Mouse (Mus musculus) liver, embryonic 15.5 days (tissue): Measurements from ENCODE around the gene Slc25a28. TPM values are rescaled to one million over a fixed set of nuclear protein-coding genes. Genes with fewer than 3 reads are reported as not detected.

ENCODE experiments used
- ATAC-seq: fragments of 200-750 bp; cut with Nextera tagmentation; 2 replicates; pipeline ENCODE4 v1.8.0; 2017; ENCODE audit warnings: moderate number of reproducible peaks, mild to moderate bottlenecking, moderate library complexity; ENCODE audit not compliant: insufficient read depth
- H3K27ac ChIP-seq: fragments of 300-500 bp; sonication (generic); replicated peaks from 2 replicates; pipeline ENCODE4 v1.5.1; 2015; ENCODE audit warnings: mild to moderate bottlenecking, inconsistent platforms
- H3K27me3 ChIP-seq: fragments of 300-500 bp; sonication (generic); 2 replicates; pipeline ENCODE4 v1.6.1; 2015; ENCODE audit warnings: mild to moderate bottlenecking, inconsistent platforms
- H3K36me3 ChIP-seq: fragments of 300-500 bp; sonication (generic); replicated peaks from 2 replicates; pipeline ENCODE4 v1.6.1; 2015; ENCODE audit warnings: moderate library complexity, mild to moderate bottlenecking, inconsistent platforms
- H3K4me1 ChIP-seq: fragments of 300-500 bp; sonication (generic); replicated peaks from 2 replicates; pipeline ENCODE4 v1.6.1; 2015; ENCODE audit warnings: inconsistent platforms
- H3K4me2 ChIP-seq: fragments of 300-500 bp; sonication (generic); 2 replicates; pipeline ENCODE4 v1.6.1; 2015; ENCODE audit warnings: moderate library complexity, mild to moderate bottlenecking, inconsistent platforms
- H3K4me3 ChIP-seq: fragments of 300-500 bp; sonication (generic); replicated peaks from 2 replicates; pipeline ENCODE4 v1.5.1; 2015; ENCODE audit warnings: mild to moderate bottlenecking, inconsistent platforms
- H3K9ac ChIP-seq: fragments of 300-500 bp; sonication (generic); 2 replicates; pipeline ENCODE4 v1.6.1; 2015; ENCODE audit warnings: moderate library complexity, mild to moderate bottlenecking, inconsistent platforms
- H3K9me3 ChIP-seq: fragments of 300-500 bp; sonication (generic); replicated peaks from 2 replicates; pipeline ENCODE4 v1.6.1; 2016; ENCODE audit warnings: inconsistent platforms
- WGBS: fragments of 180-500 bp; shearing (Covaris S2); methylation state at CpG from one replicate; pipeline ENCODE4 v1.1.7; 2015; ENCODE audit warnings: mixed read lengths; ENCODE audit not compliant: insufficient replicate concordance; 5-methylcytosine and 5-hydroxymethylcytosine counted together
- polyA plus RNA-seq: library from polyadenylated mRNA; unstranded; fragments of >200 nt; fragmentation: Nextera tagmentation; extraction: Ambion mirVana; gene quantifications from 2 replicates; pipeline ENCODE4 v1.2.1, GENCODE M21; 2015

Slc25a28 gene
- polyA plus RNA-seq, 1 experiment from 2014 or later = 5.1 TPM

DNA sequence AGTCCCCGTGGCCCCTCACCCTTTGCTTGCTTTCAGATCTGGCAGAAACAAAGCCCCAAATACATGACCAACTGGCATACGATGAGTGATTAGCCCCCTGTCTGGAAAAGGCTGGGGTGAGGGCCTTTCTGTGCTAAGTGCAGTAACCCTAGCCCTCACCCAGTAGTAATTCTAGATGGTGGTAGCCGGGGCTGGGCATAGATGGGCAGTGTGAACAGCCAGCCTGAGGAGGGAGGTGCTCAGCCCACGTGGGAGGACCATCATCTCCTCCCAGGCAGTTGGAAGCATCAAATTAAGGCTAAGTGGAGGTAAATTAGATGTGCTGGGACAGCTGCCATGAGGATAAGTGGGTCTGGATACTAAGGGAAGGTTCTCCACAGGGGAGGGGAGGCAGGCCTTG, 45.6 kb downstream of the Slc25a28 start:
- H3K4me1 ChIP-seq = no peaks in the 10 kb centered on the region
- 44% methylated on average over 4 of the region's 4 CpGs for WGBS
- H3K4me2 ChIP-seq = no peak overlapping the region
- no peaks in the 10 kb centered on the region for H3K36me3 ChIP-seq
- no peak overlapping the region for H3K27ac ChIP-seq
- ATAC-seq = no peak
- peaks cover 33% of the 10 kb centered on the region for H3K27me3 ChIP-seq
- H3K9me3 ChIP-seq = no peaks in the 10 kb centered on the region
- no peak overlapping the region for H3K9ac ChIP-seq
- no peak overlapping the region for H3K4me3 ChIP-seq

DNA sequence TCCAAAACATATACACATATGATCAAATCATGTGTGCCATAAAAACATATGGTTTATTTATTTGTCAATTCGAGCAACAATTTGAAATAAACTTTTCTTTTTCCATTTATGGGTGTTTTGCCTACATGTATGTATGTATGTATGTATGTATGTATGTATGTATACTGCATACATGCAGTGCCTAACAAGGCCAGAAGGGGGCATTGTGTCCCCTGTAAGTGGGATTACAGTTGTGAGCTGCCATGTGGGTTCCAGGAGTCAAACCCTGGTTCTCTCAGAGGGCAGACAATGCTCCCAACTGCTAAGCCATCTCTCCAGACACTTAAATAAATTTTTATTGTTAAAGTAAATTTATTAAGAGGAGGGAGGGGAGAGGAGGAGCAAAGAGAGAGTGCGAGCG, 47.3 kb downstream of the Slc25a28 start:
- ATAC-seq = no peak
- WGBS = 68% methylated on average over 3 of the region's 3 CpGs
- Histone ChIP-seq H3K9me3 (no peaks in the 10 kb centered on the region), H3K36me3 (no peaks in the 10 kb centered on the region), H3K4me3 (no peak overlapping the region), H3K27ac (no peak overlapping the region), H3K4me2 (no peak overlapping the region), H3K27me3 (peaks cover 50% of the 10 kb centered on the region), H3K4me1 (no peaks in the 10 kb centered on the region), H3K9ac (no peak overlapping the region)

DNA sequence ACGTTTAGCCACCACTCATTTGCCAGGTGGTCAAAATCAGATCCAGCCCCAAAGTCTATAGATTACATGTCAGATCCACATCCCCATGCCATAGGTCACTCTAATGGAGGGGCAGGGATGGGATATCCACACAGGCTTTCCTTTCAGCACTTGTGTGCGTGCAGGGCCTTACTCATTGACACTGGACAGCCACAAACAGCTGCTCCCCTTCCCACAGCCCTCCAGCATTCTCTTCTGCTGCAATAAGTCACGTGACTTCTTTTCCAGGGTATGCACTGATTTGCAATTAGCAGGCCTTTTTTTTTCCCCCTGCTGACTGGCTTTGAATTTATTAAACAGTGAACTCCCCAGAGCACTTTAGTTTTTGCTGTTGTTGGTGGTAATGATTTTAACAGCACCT, 48.5 kb downstream of the Slc25a28 start:
- no peak overlapping the region for H3K4me2 ChIP-seq
- no peak overlapping the region for H3K9ac ChIP-seq
- no peak overlapping the region for H3K27ac ChIP-seq
- H3K4me1 ChIP-seq = no peaks in the 10 kb centered on the region
- no peaks in the 10 kb centered on the region for H3K9me3 ChIP-seq
- WGBS = 33% methylated on average over 3 of the region's 3 CpGs
- H3K36me3 ChIP-seq = no peaks in the 10 kb centered on the region
- H3K4me3 ChIP-seq = no peak overlapping the region
- no peak for ATAC-seq
- peaks cover 62% of the 10 kb centered on the region for H3K27me3 ChIP-seq

DNA sequence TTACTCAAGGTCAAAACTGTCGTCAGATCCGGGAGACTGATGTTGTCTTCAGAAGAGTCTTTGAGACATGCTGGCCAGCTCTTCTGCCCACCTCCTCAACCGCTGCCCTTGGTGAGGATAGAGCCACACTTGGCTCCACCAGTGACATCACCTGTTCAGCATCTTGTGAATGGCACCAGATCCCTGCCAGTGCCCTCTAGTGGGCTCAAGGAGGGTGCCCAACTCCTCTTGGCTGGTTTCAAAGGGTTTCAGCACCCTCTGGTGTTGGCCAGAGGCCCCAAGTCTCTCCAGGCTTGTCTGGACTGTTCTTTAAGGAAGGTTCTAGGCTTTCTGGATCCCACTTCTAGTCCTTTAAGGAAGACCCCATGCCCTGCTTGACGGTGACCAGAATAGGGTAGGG, 50.8 kb downstream of the Slc25a28 start:
- H3K27me3 ChIP-seq = peaks cover 72% of the 10 kb centered on the region
- no peak overlapping the region for H3K4me3 ChIP-seq
- WGBS = 29% methylated on average over 4 of the region's 4 CpGs
- no peaks in the 10 kb centered on the region for H3K4me1 ChIP-seq
- no peak overlapping the region for H3K27ac ChIP-seq
- H3K9ac ChIP-seq = no peak overlapping the region
- H3K9me3 ChIP-seq = no peaks in the 10 kb centered on the region
- H3K4me2 ChIP-seq = no peak overlapping the region
- ATAC-seq = no peak
- H3K36me3 ChIP-seq = no peaks in the 10 kb centered on the region

DNA sequence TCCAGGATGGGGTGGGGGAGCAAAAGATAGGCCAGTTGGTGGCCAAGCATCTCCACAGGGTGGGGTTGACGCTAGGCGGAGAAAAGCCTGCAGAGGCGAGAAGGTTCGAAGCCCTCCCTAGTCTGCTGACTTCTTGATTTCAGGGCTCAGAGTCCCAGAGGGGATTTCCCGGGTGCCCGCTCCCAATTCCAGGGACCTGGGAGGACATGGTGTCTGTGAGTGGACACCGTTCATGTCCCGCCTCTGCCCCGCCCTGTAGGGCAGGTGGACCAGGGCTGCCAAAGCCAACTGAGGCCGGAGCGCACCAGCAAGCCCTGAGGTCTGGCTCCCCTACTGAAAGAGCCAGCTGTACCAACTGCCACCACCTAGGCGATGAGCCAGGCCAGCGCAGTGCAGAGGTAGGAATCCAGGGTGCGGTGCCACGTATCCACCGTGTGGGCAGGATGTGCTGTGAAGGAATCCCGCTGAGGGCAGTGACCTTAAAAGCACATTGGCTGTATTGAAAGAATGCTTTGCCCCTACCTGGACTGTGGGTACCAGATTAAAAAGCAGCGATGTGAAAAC, 54.7 kb downstream of the Slc25a28 start:
- Histone ChIP-seq H3K27ac (no peak overlapping the region), H3K4me3 (no peak overlapping the region), H3K27me3 (peaks cover 99% of the 10 kb centered on the region), H3K36me3 (no peaks in the 10 kb centered on the region), H3K9ac (no peak overlapping the region), H3K4me2 (no peak overlapping the region), H3K9me3 (no peaks in the 10 kb centered on the region), H3K4me1 (peaks cover 8% of the 10 kb centered on the region)
- ATAC-seq = no peak
- 18% methylated on average over 18 of the region's 18 CpGs for WGBS

DNA sequence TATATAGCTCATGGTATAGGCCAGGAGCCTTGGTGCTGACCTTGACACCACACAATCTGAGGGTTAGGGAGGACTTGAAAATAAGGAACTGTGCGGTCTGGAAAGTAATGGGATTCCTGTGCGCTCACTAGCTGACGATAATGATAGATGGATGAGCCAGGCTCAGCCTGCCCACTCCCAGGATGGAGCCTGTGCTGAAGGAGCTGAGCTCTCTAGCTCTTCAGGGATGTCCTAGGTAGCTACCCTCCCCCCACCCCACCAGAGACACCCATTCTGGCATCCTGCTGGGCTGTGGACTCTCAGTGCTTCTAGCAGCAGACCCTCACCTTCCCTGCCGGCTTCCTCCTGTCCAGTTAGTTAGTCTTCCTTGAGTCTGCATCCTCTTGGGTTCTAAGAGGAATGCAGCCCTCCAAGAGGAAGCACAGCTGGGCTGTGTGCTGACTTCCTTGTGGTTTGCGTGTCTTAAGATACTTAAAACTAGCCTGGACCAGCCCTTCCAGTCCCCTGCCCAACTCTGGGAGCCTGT, 56.1 kb downstream of the Slc25a28 start:
- Histone ChIP-seq H3K4me2 (no peak overlapping the region), H3K4me1 (peaks cover 17% of the 10 kb centered on the region), H3K4me3 (no peak overlapping the region), H3K27ac (no peak overlapping the region), H3K27me3 (peaks cover 100% of the 10 kb centered on the region), H3K36me3 (no peaks in the 10 kb centered on the region), H3K9ac (no peak overlapping the region), H3K9me3 (no peaks in the 10 kb centered on the region)
- no peak for ATAC-seq
- WGBS = 14% methylated on average over 5 of the region's 5 CpGs

DNA sequence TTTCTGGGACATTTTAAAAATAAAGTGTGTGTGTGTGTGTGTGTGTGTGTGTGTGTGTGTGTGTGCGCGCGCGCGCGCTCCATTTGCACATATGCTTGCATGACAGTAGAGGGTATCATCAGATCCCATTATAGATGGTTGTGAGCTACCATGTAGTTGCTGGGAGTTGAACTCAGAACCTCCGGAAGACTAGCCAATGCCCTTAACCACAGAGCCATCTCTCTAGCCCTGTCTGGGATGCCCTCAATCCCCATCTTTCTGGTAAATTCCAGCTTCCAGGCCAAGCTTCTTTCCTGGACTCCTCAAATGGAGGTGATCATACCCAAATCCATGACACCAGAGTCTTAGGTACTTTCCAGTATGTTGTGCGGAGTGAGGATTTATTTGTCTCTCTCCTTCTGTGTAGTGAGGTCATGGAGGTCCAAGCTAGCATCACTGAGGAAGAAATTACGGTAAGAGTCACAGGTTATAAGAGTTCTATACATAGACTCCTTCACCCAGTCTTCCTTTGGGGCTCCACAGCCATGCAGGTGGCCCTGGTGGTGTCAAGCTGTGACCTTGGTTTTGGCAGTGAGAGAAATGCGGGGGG, 56.8 kb downstream of the Slc25a28 start:
- no peak overlapping the region for H3K27ac ChIP-seq
- no peak overlapping the region for H3K4me2 ChIP-seq
- peaks cover 100% of the 10 kb centered on the region for H3K27me3 ChIP-seq
- ATAC-seq = no peak
- no peaks in the 10 kb centered on the region for H3K9me3 ChIP-seq
- 62% methylated on average over 10 of the region's 10 CpGs for WGBS
- peaks cover 19% of the 10 kb centered on the region for H3K4me1 ChIP-seq
- H3K4me3 ChIP-seq = no peak overlapping the region
- no peak overlapping the region for H3K9ac ChIP-seq
- H3K36me3 ChIP-seq = no peaks in the 10 kb centered on the region

DNA sequence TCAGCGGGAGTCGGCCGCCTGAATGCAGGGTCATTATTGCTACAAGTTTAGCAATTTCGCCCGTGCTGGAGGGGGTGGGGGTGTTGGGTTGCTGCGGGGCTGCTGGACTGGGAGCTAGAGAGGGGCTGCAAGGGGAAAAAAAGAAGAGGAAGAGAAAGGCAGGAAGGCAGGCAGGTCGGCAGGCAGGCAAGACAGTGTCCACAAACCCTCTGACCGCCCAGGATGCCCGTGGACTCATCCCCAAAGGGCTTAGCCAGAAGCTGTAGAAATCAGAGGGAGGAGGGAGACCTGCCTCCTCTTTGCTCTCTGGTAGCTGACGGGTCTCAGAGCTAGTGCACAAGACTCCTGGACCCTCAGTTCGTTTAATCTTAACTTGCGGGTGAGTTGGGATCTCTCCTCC, 57.8 kb downstream of the Slc25a28 start:
- ATAC-seq = no peak
- Histone ChIP-seq H3K4me3 (no peak overlapping the region), H3K36me3 (no peaks in the 10 kb centered on the region), H3K27ac (no peak overlapping the region), H3K4me1 (peaks cover 29% of the 10 kb centered on the region), H3K27me3 (peaks cover 100% of the 10 kb centered on the region), H3K9ac (no peak overlapping the region), H3K9me3 (no peaks in the 10 kb centered on the region), H3K4me2 (no peak overlapping the region)
- WGBS = 6% methylated on average over 12 of the region's 12 CpGs

DNA sequence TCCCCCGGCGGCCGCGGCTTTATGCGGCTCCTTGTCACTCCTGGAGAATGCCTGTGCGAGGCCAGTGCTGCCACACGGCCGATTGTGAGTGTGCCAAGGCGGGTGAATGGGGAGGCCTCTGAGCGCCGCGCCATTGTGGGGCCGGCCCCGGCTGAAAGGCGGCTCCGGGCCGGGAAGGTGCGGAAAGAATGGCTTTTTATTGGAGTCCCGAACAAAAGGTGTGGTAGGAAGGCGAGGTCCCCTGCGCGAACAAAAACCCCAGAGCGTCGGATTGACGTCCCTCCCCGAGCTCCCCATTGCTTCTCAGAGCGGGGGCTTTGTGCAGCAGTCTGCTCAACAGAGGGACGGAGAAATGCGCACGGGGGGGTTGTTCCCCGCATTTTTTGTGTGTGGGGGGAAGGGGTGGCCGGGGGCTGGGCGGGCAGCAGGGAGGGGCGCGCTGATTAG, 58.2 kb downstream of the Slc25a28 start:
- 1% methylated on average over 35 of the region's 35 CpGs for WGBS
- Histone ChIP-seq H3K27ac (no peak overlapping the region), H3K4me2 (peak overlapping the region; percentile 14), H3K4me3 (peak overlapping the region; percentile 3; the same call in 1 of the 2 replicates), H3K36me3 (no peaks in the 10 kb centered on the region), H3K9ac (no peak overlapping the region), H3K4me1 (peaks cover 30% of the 10 kb centered on the region), H3K9me3 (no peaks in the 10 kb centered on the region), H3K27me3 (peaks cover 100% of the 10 kb centered on the region)
- ATAC-seq = no peak

DNA sequence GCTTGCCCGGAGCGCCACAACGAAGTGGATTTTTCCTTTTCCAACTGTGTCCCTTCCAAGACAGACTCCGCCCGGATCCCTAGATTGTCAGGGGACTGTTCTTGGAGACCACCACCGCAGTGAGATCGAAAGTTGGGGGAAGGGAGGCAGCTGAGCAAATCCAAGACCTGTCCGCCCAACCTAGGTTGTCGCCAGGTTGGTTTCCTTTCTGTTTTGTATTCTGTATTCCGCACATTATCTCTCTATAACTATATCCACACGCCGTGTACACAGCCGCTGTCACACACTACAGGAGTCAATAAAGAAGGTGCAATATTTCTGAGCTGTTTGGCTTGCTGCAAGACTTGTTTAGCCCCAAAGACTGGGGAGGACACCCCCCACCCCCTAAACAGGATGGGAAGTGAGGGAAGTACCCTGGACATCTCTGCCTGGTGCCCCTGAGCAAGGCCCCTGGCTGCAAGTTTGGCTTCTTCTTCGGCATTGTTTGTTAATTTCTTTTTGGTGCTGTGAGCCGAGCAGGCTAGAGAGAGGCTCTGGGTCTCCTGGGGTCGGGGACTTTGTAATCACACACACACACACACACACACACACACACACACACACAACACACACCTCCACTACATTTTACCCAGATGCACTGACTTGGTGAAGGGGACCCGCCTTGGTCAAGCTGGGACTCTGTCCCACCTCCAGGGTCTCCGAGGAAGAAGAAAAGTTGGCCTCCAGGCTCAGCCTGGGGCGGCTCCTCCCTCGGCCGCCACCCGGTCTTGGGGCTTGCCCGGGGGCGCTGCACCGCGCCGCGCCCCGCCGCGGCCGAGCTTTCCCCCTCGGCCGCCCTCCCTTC, 58.9 kb downstream of the Slc25a28 start:
- Histone ChIP-seq H3K9ac (no peak overlapping the region), H3K4me1 (peaks cover 30% of the 10 kb centered on the region), H3K9me3 (no peaks in the 10 kb centered on the region), H3K36me3 (no peaks in the 10 kb centered on the region), H3K4me2 (peak overlapping the region; percentile 39), H3K27me3 (peaks cover 100% of the 10 kb centered on the region), H3K4me3 (peak overlapping the region; percentile 3; the same call in 1 of the 2 replicates), H3K27ac (no peak overlapping the region)
- no peak for ATAC-seq
- WGBS = 3% methylated on average over 32 of the region's 34 CpGs

DNA sequence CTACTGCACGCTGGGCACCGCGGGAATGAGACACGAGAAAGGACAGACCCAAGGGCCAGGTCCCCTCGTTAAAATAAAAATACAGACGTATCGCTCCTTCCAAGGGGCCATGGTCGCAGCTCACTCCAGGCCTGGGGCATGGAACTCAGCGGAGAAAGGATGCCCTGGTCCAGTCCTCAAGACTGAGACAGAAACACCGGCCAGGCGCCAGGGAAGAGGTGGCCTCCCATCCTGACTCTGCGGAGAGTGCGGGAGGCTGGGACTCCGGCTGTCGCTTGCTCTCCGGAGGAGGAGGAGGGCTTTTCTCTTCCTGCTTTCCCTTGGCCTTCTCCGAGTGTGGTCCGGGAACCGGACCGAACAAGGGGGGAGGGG, 59.6 kb downstream of the Slc25a28 start:
- WGBS = under 1% methylated on average over 20 of the region's 20 CpGs
- Histone ChIP-seq H3K27me3 (peaks cover 100% of the 10 kb centered on the region), H3K4me1 (peaks cover 30% of the 10 kb centered on the region), H3K4me2 (peak overlapping the region; percentile 39; the same call in 1 of the 2 replicates), H3K36me3 (no peaks in the 10 kb centered on the region), H3K9me3 (no peaks in the 10 kb centered on the region), H3K27ac (no peak overlapping the region), H3K4me3 (no peak overlapping the region), H3K9ac (no peak overlapping the region)
- no peak for ATAC-seq
